Mouse (Mus musculus) cortical plate, adult 2 months (tissue): ENCODE results near the gene Susd6.

Experiments used
- CTCF ChIP-seq: fragments of 200-500 bp; IDR thresholded peaks from 2 replicates; pipeline ENCODE4 v1.5.1; 2011; ENCODE audit warnings: mild to moderate bottlenecking, control low read depth, low read length; ENCODE audit not compliant: insufficient read depth; ENCODE audit errors: extremely low read depth
- POLR2A ChIP-seq: fragments of 200-500 bp; IDR thresholded peaks from 2 replicates; pipeline ENCODE4 v1.6.1; 2011; ENCODE audit warnings: mild to moderate bottlenecking, low read length, control low read depth; ENCODE audit not compliant: insufficient read depth; ENCODE audit errors: extremely low read depth

DNA sequence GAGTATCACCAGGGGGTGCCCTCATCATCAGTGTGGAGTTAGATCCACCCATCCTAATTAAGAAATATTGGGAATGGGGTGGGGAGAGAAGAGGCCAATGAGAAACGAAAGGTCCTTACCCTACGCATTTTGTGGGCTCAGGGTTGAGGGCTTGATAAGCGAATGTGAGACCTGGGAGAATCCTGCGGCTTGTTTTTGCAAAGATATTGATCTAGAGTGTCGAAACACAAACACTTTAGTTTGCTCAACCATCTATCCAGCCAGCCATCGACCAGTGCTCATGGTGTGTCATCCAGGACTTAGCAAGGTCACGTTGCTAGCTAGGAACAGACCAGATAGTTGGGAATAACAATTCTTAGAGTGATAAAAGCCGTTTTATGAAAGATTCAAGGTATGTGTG, 119.3 kb downstream of the Susd6 start:
- no peak for TF ChIP-seq CTCF
- no peak for TF ChIP-seq POLR2A
